Mouse (Mus musculus) right cerebral cortex, postnatal 10 days (tissue): ENCODE results near the gene Fzr1.

ENCODE experiments used
- DNase-seq, 2 experiments: peaks; one replicate each; pipeline ENCODE4 v3.0.0; 2021; ENCODE audit warnings: low spot score in 2 of 2

Fzr1 gene

GRCm38 (mm10) chr10:81377793-81378552 lies at the start of gene Fzr1:
Fzr1 (minus strand) TSS chr10:81378516.
- DNase-seq = no peak

GRCm38 (mm10) chr10:81427804-81428506 lies 49.6 kb upstream of the Fzr1 start:
- peak; percentile 36 to 61 for DNase-seq

DNA sequence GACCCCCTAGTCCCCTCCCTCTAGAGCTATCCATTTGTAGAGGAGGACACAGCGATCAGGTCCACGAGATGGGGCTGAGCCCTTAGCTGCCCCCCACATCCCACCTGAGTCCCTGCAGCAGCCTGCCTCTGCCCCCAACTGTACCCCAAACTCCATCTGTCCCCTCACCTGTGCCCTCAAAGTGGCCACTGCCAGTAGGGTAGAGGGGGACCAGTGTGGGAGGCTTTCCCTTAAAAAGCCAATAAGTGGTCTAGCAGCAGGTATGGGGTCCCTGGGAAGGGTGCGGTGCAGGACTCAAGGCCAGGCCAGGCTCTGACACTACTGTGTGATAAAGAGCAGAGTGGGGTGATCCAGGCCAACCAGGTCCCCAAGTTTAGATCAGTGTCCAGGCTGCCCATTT lies 49.0 kb upstream of the Fzr1 start:
- peak; percentile 22 to 45 for DNase-seq

GRCm38 (mm10) chr10:81426897-81427296 lies 48.6 kb upstream of the Fzr1 start:
- peak; percentile 62 to 69 for DNase-seq

GRCm38 (mm10) chr10:81426081-81426671 lies 47.9 kb upstream of the Fzr1 start:
- peak; percentile 47 to 50 for DNase-seq

DNA sequence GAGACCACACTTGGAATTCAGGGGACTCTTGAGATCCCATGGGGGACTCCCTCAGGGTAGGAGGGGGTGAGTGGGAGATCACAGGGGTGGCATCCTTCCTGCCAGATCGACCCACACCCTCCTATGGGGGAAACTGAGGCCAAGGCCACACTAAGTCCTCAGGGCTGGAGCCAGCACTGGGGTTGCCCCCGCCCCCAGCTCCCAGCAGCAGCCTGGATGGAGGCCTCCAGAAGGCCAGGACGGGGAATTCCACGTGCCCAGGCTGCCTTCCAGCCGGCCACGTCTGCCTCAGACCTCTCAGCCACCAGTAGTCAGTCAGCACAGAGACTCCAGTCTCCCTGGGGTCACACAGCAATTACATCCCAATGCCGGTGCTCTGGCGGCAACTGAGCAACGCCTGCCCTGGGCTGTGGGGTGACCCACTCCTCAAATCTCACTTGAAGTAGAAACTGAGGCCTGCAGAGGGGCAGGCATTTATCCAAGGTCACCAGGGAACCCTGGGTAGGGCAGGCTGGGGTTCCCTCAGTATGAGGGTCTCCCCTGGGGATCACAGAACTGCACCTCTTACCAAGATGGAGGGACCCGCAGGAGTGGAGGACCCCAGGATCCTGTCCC lies 47.0 kb upstream of the Fzr1 start:
- DNase-seq = peak; percentile 42 to 61

GRCm38 (mm10) chr10:81424246-81425051 lies 46.1 kb upstream of the Fzr1 start:
- DNase-seq = peak; percentile 53 to 55

DNA sequence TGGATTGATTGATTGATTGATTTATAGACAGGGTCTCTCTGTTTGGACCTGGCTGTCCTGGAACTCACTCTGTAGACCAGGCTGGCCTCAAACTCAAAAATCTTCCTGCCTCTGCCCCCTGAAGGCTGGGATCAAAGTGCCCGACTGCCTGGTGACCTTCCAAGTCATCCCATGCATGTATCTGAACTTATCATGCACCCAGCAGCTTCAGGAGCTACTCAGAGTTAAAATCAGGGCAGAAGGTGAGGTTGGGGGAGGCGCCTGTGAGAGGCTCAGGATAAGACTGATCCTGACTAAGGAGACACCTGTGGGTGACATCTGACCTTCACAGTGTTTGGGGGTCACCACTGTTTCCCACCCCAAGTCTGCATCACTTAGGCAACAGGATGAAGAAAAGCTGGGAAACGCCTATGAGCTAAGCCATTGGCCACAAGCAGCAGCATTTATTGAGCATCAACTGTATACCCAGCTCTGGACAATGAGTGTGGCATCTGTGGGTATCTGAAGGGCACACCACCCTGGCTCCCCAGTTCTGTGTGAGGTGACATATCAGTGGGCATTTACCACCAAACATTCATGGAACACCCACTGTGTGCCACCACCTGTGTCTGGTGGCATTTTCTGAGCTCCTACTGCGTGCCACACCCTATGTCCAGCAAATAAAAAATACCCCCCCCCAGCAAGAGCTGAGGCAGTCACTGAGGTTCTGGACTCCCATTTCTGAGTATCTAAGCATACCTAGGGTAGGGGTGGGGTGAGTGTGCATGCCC lies 45.3 kb upstream of the Fzr1 start:
- peak; percentile 21 to 37 for DNase-seq

- DNase-seq = peak in 1 of 2 experiments; percentile 14
Measured at GRCm38 (mm10) chr10:81422661-81423217, 44.4 kb upstream of the Fzr1 start.

DNA sequence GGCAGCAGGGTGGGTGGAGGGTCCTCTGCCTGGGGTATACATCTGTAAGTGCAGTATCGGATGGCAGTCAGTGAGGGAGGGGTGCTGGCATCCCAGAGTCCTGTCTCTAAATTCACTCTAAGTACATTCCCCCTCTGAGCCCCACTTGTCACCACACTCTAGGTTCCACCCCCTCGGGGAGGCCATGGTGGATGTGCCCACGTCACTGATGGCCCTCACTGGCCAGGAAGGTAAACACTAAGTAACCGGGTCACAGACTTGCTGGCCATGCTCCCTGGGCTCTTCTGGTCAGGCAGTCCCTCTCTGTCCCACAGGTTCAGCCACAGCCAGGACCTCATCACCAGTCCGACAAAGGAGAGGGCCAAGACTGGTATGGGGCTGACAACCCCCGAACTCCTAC lies 43.9 kb upstream of the Fzr1 start:
- DNase-seq = peak; percentile 18 to 26

GRCm38 (mm10) chr10:81421797-81422100 lies 43.4 kb upstream of the Fzr1 start:
- DNase-seq = peak; percentile 10 to 23

DNA sequence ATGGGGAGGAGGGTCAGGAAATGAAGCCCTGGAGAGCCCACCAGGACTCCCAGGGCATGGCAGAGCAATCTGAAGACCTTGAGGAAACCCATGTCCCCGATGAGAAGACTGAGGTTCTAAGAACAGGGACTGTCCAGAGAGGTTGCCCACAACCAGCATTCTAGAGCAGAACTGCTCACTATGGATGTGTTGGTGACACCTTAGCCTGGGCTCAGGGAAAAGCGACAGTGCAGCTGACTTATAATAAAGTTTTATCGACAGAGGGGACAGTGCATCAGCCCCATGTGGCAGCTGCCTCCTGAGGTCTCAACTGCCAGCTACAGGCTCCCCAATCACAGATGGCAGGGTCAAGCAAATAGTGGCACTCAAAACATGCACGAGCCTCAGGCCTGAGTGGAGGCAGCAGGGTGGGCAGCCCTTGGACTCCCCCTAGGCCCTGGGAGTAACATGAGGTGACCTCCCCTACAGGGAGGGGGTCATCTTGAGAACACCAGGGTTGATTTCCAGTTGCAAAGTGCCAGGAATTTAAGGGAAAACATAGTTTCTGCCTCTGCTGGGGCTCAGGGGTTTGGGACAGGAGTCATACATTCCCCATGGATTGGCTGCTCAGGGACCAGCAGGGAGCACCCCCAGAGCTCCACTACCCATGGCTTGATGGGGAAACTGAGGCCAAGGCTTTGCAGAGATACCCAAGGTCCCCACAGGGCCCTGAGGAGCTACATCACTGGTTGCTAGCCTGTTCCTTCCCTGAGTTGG lies 42.9 kb upstream of the Fzr1 start:
- DNase-seq = peak in 1 of 2 experiments; percentile 17

DNA sequence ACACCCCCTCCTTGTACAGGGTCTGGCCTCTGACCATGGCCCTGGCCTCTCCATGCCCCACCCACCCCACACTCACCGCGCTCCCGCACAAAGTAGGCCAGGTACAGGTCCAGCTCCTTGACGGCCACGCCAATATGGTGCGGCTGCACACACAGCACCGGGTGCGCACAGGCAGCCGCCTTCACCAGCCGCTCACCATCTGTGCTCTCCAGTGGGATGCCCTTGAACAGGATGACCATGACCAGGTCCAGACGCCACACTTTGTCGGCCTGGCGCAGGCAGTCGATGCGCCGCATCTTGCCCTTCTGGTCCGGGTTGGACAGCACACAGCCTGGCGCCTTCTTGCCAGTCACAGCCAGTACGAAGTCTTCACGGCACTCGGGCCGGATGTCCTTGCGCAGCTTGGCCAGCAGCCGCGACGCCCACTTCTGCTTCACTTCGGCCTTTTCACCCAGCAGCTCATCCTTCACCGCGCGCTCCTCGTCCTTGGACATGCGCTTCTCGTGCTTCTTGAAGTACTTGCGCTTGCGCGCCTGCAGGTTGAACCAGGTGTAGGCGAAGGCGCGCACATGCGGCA lies 42.0 kb upstream of the Fzr1 start:
- peak in 1 of 2 experiments; percentile 32 for DNase-seq

GRCm38 (mm10) chr10:81419111-81419928 lies 41.0 kb upstream of the Fzr1 start:
- DNase-seq = peak; percentile 26 to 29

DNA sequence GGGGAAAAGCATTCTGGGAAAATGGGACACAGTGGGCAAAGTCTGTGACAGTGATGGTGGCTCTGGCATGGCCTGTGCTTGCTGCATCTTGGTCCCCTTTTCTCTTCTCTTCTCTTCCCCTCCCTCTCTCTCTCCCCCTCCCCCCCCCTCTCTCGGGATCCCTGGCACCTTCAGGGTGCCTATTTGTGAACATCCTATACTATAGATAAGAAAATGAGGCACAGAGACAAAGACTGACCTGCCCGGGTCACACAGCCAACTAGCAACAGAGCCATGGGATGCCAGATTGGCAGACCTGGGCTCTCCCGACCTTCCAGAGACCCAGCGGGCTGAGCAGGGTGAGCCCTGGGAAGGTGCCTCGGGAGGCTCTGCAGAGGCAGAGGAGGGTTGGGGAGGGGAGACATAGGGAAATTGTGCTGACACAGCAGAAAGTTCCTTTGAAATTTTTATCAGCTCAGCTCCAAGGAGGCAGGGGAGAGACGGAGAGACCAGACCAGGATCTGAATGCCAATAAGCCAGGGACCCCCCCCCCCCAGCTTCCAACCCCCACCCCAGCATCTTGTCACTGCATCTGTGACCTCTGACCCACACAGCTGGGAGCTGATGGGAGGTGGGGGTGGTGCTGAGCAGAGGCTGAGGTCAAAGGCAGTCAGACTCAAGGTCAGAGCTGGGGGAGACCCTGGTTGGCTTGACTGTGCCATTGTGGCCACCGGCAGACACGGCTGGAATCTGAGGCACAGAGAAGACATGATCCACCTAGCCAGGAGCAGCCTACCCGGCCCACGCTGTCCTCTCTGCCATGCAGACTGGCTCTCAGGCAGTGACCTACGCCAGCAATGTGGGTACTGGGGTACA lies 40.1 kb upstream of the Fzr1 start:
- peak; percentile 17 to 34 for DNase-seq

- peak in 1 of 2 experiments; percentile 28 for DNase-seq
Measured at GRCm38 (mm10) chr10:81417227-81418215, 39.2 kb upstream of the Fzr1 start.
